Mouse (Mus musculus) liver, adult (tissue): ENCODE measurements at regions not wholly inside any gene's neighbourhood (a gene's known extent, or its start where the extent isn't known, plus 50 kb on each side); places are given as distances from the start of the nearest gene placed in this dataset.

Source experiments
- GATA4 ChIP-seq: IDR thresholded peaks from 2 replicates; pipeline ENCODE4 v1.6.1; 2014; ENCODE audit warnings: mild to moderate bottlenecking, low read length; ENCODE audit not compliant: insufficient replicate concordance

GRCm38 (mm10) chr1:47164417-47164816 lies 271.8 kb upstream of the Slc39a10 start:
- no peak for TF ChIP-seq GATA4

DNA sequence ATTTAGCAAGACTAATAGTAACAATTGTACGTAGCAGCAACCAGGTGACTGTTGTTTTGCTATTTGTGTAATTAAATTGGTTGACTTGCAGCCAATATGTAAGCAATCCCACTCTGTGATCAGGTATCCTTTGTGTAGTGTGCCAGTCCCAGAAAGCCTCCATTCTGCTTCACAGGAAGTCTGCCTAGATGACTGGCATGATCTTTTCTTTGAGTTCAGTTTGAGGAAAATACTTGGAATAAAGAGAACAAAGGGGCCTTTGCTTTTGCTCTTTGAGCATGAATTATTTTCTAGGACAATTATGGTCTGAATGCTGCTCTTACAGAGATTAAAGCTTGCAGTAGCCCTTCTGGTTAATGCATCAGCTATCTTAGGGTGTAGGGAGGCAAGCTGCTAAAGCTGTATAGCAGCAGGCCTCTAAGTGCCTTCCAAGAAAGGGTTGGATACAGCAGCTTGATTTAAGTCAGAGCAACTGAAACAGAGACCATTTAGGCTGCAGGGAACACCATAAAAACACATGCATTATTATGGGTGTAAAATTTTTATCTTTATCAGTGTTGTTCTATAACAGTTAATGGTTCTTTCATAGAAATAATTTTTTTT lies 271.3 kb upstream of the Slc39a10 start:
- no peak for TF ChIP-seq GATA4

- TF ChIP-seq GATA4, result no peak
Observed at GRCm38 (mm10) chr1:47119636-47120035, 227.0 kb upstream of the Slc39a10 start.

DNA sequence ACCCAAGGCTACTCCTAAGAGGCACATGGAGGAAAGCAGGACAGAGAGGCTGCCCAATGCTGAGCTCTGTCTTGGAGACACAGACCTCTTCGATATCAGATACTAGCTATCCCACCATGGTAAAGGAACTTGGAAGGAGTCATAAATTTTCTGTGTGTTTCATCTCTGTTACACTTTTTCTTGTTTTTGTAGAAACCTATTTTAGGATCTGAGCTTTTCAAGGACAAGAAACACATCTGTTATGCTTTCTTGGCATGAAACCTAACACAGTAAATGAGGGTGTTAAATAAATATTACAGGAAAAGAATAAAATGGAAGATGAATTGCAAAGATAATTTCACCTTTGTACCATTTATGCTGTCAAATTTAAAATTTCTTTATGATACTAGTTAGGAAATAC lies 219.8 kb upstream of the Slc39a10 start:
- TF ChIP-seq GATA4, result no peak

DNA sequence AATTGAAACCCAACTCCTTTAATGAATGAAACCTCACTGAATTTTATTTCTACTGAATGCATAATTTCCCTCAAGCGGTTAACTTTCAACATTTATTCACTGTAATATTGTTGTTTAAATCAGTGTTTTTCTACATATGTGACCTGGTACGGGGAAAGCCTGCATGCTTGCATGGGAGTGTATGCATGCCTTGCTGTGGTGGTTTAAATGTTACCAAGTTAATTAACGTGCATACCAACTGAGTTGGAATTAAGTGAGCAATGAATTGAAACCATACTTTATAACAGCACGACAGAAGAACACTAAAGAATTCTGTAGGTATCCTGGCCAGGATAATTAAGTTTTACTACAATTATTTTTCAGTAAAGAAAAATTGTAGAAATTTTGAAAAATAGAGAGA lies 211.4 kb upstream of the Slc39a10 start:
- no peak for TF ChIP-seq GATA4

- no peak for TF ChIP-seq GATA4
Observed at GRCm38 (mm10) chr1:47103321-47103988, 210.8 kb upstream of the Slc39a10 start.

DNA sequence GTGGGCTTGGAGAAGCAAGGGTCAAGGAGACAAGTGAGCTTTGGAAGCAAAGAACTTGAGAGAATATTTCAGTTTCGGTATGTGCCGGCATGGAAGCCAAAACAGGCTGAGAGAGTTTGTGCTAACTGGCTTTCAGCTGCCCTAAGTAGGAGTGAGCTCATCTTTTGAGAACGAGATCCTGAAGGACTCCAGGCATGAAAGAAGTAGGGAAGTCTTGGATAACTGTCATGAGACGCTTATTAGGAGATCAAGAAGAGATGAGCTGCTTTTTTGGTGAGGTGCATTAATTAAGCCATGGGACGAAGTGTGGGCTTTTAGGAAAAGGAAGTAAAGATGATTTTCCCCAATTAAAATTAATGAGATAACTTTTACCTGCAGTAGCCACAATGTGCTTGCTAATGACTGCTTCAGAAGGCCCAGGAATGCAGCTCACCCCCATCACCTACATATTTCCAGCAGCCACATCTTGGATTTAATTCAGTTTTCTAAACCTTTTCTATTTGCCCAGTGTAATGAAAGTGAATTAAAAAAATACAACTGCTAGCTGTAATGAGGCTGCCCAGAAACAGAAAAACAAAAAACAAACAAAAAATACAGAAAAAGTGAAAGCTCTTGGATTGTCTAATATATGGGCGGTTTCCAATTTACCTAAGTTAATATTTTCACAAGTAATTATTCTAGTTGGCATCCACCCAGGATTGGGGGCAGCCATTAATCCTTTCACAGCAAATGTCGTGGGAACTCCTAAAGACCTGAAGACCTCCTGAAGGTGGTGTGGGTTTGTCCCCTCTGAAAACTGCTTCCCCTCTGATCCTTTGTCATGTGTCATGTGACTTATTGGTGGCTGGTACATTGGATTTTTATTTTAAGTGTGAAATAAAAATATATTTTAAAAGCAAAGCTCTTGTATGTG lies 204.7 kb upstream of the Slc39a10 start:
- no peak for TF ChIP-seq GATA4

DNA sequence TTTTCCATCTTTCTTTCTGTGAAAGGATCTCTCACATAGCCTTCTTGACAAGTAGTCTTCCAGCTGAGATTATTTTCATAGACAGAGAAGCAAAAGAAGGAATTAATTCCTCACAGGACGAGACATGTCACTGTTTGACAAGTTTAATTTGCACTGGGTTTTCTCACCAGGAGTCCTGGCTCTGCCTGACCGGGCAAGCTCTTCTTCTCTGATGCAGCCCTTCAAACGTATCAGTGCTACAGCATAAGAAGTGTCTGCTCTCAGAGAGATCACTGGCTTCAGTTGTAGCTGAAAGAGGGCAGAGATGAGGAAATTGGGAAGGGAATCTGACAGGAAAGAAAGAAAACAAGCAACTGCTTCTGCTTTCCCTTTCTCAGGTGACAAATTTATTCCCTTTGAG lies 201.8 kb upstream of the Slc39a10 start:
- TF ChIP-seq GATA4, result no peak

- TF ChIP-seq GATA4, result no peak
Observed at GRCm38 (mm10) chr1:47093289-47093947, 200.8 kb upstream of the Slc39a10 start.

DNA sequence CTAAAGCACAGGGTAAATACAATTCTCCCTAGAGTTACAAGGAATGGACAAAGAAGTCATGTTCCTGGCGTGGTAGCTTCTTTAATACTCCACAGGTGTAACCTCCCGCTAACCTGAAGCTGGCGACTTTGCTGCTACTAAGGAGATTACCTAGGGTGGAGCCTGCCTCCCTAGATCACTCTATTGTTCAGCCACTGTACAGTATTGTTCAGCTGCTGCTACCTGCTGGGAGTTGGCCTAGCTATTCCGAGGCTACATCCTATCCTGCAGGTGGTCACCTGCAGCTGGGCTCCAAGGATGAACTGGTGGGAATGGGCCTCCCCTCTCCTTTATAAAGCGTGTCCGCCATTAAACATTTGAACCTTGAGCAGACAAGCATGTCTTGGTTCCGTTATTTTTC lies 183.8 kb upstream of the Slc39a10 start:
- no peak for TF ChIP-seq GATA4

- TF ChIP-seq GATA4, result no peak
Observed at GRCm38 (mm10) chr1:47058149-47058548, 165.5 kb upstream of the Slc39a10 start.

DNA sequence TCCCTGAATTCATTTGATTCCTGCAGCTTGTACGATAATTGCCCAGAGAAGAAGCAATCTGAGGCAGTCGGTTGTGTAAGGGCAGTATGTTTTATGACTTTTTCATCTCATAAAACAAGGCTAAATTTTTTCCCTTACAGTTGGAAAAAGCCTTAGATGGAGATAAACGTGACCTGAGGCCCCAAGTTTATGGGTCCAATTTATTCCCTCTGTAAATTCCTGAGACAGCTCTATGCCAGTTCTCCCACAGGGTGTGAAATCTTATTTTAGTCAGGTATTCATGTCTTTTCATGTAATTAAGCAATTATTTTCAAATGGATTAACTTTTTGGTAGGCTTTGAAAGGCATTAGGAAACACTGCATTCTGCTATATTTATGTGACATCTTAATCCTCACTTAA lies 164.7 kb upstream of the Slc39a10 start:
- TF ChIP-seq GATA4, result no peak

GRCm38 (mm10) chr1:47051109-47051508 lies 158.5 kb upstream of the Slc39a10 start:
- no peak for TF ChIP-seq GATA4

GRCm38 (mm10) chr1:47050492-47050891 lies 157.8 kb upstream of the Slc39a10 start:
- TF ChIP-seq GATA4, result no peak

DNA sequence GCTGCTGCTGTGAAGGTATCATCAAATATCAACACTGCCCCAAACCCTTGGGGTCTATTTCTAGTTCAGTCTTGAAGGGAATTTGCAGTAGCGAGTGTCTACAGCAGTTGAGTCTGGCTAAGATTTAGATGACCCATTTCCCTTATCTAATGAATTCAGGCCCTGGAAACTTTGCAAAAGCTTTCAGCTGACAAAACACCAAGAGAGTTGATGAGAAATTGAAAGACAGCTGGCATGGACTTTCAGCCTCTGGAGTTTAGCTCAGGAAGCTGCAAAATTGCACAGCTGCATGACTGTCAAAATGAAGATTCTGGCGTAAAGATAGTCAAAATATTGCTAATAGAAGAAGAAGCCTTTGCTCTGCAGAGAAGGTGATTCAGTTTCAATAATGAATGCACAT lies 144.9 kb upstream of the Slc39a10 start:
- no peak for TF ChIP-seq GATA4
